Mouse (Mus musculus) adrenal gland, postnatal 0 days (tissue): ENCODE results near the gene Cyp4a31. TPM values are rescaled to one million over a fixed set of nuclear protein-coding genes. Genes with fewer than 3 reads are reported as not detected.

Source experiments
- polyA plus RNA-seq: library from polyadenylated mRNA; unstranded; fragments of >200 nt; fragmentation: Nextera tagmentation; extraction: Ambion mirVana; gene quantifications from 2 replicates; pipeline ENCODE4 v1.2.1, GENCODE M21; 2015

Cyp4a31 gene
- polyA plus RNA-seq = 2.7 and 4.9 TPM in 2 replicates

DNA sequence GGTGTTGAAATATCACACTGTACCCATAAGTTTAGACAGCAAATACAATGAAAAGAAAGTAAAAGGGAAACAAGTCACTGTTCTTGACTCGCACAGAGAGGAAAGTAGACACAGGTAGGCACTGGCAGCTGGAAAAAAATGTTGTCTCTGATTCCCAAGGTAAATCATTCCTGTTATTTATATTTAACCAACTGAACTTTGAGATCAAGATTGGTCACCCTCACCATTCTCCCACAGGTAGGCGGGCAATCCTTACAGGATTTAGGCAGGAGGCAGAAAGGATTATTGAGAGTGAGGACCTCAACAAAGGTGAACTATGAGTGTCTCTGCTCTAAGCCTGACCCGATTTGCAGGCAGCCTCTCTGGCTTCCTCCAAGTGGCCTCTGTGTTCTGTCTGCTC, at the start of gene Cyp4a31:
Gene Cyp4a31 (plus strand): TSS at position 249 of the 400 bp plus-strand sequence.

GRCm38 (mm10) chr4:115518000-115518399, 45.4 kb upstream of the Cyp4a31 start, which contains the start of gene Cyp4a10:
Gene Cyp4a10 (plus strand): TSS chr4:115518264.

GRCm38 (mm10) chr4:115600611-115601010, 37.2 kb downstream of the Cyp4a31 start, which contains the start of gene Cyp4a32:
Gene Cyp4a32 (plus strand): TSS chr4:115600969.

Other genes with a start within 250 kb of the Cyp4a31 start
- gene Cyp4a12b, start 152.0 kb upstream of the Cyp4a31 start, polyA plus RNA-seq = not detected in 2 replicates
- not detected in 2 replicates for gene Cyp4a30b, start 111.0 kb upstream of the Cyp4a31 start, polyA plus RNA-seq
- 21.7 and 28.3 TPM in 2 replicates for gene Cyp4a14, start 67.5 kb upstream of the Cyp4a31 start, polyA plus RNA-seq
- gene Cyp4a10, start 45.4 kb upstream of the Cyp4a31 start, polyA plus RNA-seq = 12.4 and 16.5 TPM in 2 replicates
- gene Cyp4a32, start 37.3 kb downstream of the Cyp4a31 start, polyA plus RNA-seq = 0.47 and 0.65 TPM in 2 replicates
- gene Cyp4b1, start 84.1 kb downstream of the Cyp4a31 start, polyA plus RNA-seq = 25.5 and 38.0 TPM in 2 replicates
- 26.2 and 44.1 TPM in 2 replicates for gene Efcab14, start 174.1 kb downstream of the Cyp4a31 start, polyA plus RNA-seq
- gene Tex38, start 217.4 kb downstream of the Cyp4a31 start, polyA plus RNA-seq = 0.27 and 1.9 TPM in 2 replicates
- gene Atpaf1, start 221.2 kb downstream of the Cyp4a31 start, polyA plus RNA-seq = 62.3 and 94.2 TPM in 2 replicates